Mouse (Mus musculus): Measurements from ENCODE around the gene Gramd1c. TPM values are rescaled to one million over a fixed set of nuclear protein-coding genes. Genes with fewer than 3 reads are reported as not detected.

Gramd1c gene
- polyA plus RNA-seq (2012; rRNA removed; ENCODE audit: low replicate concordance): 0.40 and 1.7 TPM in 2 replicates

DNA sequence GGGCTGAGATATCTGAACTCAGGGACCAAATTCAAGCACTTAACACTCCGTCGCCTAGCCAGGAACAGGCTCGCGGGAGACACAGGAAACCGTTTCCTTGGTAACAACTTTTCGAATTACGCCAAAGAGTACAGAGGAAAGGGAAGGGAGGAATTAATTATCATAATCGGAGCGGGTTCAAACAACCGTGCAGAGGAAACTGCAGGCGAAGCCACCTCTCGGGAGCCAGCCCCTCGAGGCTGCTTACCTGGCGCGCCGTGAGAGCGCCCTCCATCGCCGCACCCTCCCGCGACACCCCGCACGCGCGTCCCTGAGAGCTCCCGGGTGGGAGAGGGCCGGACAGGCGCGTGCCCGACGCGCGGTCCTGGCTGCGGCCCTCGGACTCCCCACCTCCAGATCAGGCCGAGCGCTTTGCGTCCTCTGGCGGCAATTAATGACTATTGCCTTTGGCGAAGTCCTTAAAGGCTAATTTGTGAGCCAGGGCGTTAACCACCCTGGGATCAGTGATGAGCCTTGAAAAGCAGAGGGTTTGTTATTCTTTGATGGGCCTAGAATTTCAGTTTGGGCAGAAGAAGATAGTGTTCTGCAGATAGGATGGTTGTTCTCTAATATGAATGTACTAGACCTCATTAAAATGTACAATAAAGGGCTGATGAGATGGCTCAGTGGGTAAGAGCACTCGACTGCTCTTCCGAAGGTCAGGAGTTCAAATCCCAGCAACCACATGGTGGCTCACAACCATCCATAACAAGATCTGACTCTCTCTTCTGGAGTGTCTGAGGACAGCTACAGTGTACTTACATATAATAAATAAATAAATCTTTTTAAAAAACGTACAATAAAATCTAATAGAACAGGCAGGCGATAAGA, at the start of gene Gramd1c:
Gene Gramd1c (minus strand): TSS at position 321 of the 870 bp plus-strand sequence.

GRCm38 (mm10) chr16:43979328-43980109, 83.6 kb downstream of the Gramd1c start, which contains the start of gene Zdhhc23:
Zdhhc23 (minus strand) TSS chr16:43979791.

Other genes starting within 250 kb of the Gramd1c start
- gene Ccdc191, start 173.5 kb downstream of the Gramd1c start, polyA plus RNA-seq (2012; rRNA removed; ENCODE audit: low replicate concordance): 1.4 and 12.2 TPM in 2 replicates
- gene Qtrt2, start 136.5 kb downstream of the Gramd1c start, polyA plus RNA-seq (2012; rRNA removed; ENCODE audit: low replicate concordance): 11.1 and 39.3 TPM in 2 replicates
- 0.32 and 1.1 TPM in 2 replicates for gene Zdhhc23, start 83.6 kb downstream of the Gramd1c start, polyA plus RNA-seq (2012; rRNA removed; ENCODE audit: low replicate concordance)
- gene Atp6v1a, start 76.4 kb upstream of the Gramd1c start, polyA plus RNA-seq (2012; rRNA removed; ENCODE audit: low replicate concordance): 35.0 and 38.3 TPM in 2 replicates
- 6.6 and 14.5 TPM in 2 replicates for gene Naa50, start 76.5 kb upstream of the Gramd1c start, polyA plus RNA-seq (2012; rRNA removed; ENCODE audit: low replicate concordance)
- 7.1 and 11.2 TPM in 2 replicates for gene Usf3, start 109.9 kb upstream of the Gramd1c start, polyA plus RNA-seq (2012; rRNA removed; ENCODE audit: low replicate concordance)